Mouse (Mus musculus): Measurements from ENCODE around the gene Tgoln1. TPM values are rescaled to one million over a fixed set of nuclear protein-coding genes. Genes with fewer than 3 reads are reported as not detected.

Gene Tgoln1
- total and polyA plus RNA-seq, 3 experiments, result 29.0 to 68.0 (median 60.1) TPM

- intact Hi-C loops (cut with DNase I), result no loop called here
- no peak overlapping the region for H3K9ac ChIP-seq (ENCODE audit: low read depth, low read length)
- no peak for DNase-seq
- H3K4me1 ChIP-seq (ENCODE audit: control insufficient read depth, insufficient read depth, low read length), result peaks cover 4% of the 10 kb centered on the region
- no peaks in the 10 kb centered on the region for H3K27me3 ChIP-seq (ENCODE audit: control insufficient read depth, insufficient read depth, low read length)
- peaks cover 11% of the 10 kb centered on the region for H3K36me3 ChIP-seq (ENCODE audit: control insufficient read depth, insufficient read depth, low read length)
- no peak for TF ChIP-seq CTCF (IDR thresholded peaks at IDR 0.05)
- no peak for TF ChIP-seq POLR2A (IDR thresholded peaks at IDR 0.05; ENCODE audit: insufficient read depth, low read depth, low read length)
- TF ChIP-seq EP300 (IDR thresholded peaks at IDR 0.05; ENCODE audit: insufficient read depth, low read depth, low read length), result no peak
- no peak overlapping the region for H3K27ac ChIP-seq
- WGBS, result 26% methylated on average over 12 of the region's 12 CpGs
- H3K4me3 ChIP-seq, result no peak overlapping the region
- no peaks in the 10 kb centered on the region for H3K79me2 ChIP-seq (replicated peaks; ENCODE audit: control insufficient read depth, insufficient read depth, low read length)
Measured at GRCm38 (mm10) chr6:72619734-72620532, 3.1 kb upstream of the Tgoln1 start.

GRCm38 (mm10) chr6:72615561-72616375 is 1.0 kb downstream of the Tgoln1 start:
- peaks cover 6% of the 10 kb centered on the region for H3K4me1 ChIP-seq (ENCODE audit: control insufficient read depth, insufficient read depth, low read length)
- peak overlapping the region; percentile 83 for H3K4me3 ChIP-seq
- H3K27ac ChIP-seq, result peak overlapping the region; percentile 88
- WGBS, result 10% methylated on average over 25 of the region's 25 CpGs
- intact Hi-C loops (cut with DNase I), result loop anchor here (2.0 kb wide), 1 partner anchor 15 kb away; no protein-coding TSS in a partner anchor
- peak in 1 of 2 experiments; percentile 11 for DNase-seq
- no peak for TF ChIP-seq EP300 (IDR thresholded peaks at IDR 0.05; ENCODE audit: insufficient read depth, low read depth, low read length)
- H3K79me2 ChIP-seq (replicated peaks; ENCODE audit: control insufficient read depth, insufficient read depth, low read length), result no peaks in the 10 kb centered on the region
- peaks cover 28% of the 10 kb centered on the region for H3K36me3 ChIP-seq (ENCODE audit: control insufficient read depth, insufficient read depth, low read length)
- peak overlapping the region; percentile 66 for H3K9ac ChIP-seq (ENCODE audit: low read depth, low read length)
- H3K27me3 ChIP-seq (ENCODE audit: control insufficient read depth, insufficient read depth, low read length), result no peaks in the 10 kb centered on the region

GRCm38 (mm10) chr6:72615151-72615550 is 1.6 kb downstream of the Tgoln1 start:
- H3K27ac ChIP-seq, result no peak overlapping the region
- intact Hi-C loops (cut with DNase I), result no loop called here

GRCm38 (mm10) chr6:72610261-72610660 is 6.5 kb downstream of the Tgoln1 start:
- no peaks in the 10 kb centered on the region for H3K79me2 ChIP-seq (replicated peaks; ENCODE audit: control insufficient read depth, insufficient read depth, low read length)
- no peak for DNase-seq
- H3K4me1 ChIP-seq (ENCODE audit: control insufficient read depth, insufficient read depth, low read length), result peaks cover 1% of the 10 kb centered on the region
- H3K27me3 ChIP-seq (ENCODE audit: control insufficient read depth, insufficient read depth, low read length), result no peaks in the 10 kb centered on the region
- 25% methylated on average over 4 of the region's 4 CpGs for WGBS
- intact Hi-C loops (cut with DNase I), result no loop called here
- H3K9ac ChIP-seq (ENCODE audit: low read depth, low read length), result no peak overlapping the region
- TF ChIP-seq POLR2A (IDR thresholded peaks at IDR 0.05; ENCODE audit: insufficient read depth, low read depth, low read length), result no peak
- no peak for TF ChIP-seq EP300 (IDR thresholded peaks at IDR 0.05; ENCODE audit: insufficient read depth, low read depth, low read length)
- TF ChIP-seq CTCF (IDR thresholded peaks at IDR 0.05), result no peak
- no peak overlapping the region for H3K27ac ChIP-seq
- H3K4me3 ChIP-seq, result no peak overlapping the region
- H3K36me3 ChIP-seq (ENCODE audit: control insufficient read depth, insufficient read depth, low read length), result peaks cover 29% of the 10 kb centered on the region

More at GRCm38 (mm10) chr6:72615151-72615550, 1.6 kb downstream of the Tgoln1 start:
- no peaks in the 10 kb centered on the region for H3K27me3 ChIP-seq (ENCODE audit: control insufficient read depth, insufficient read depth, low read length)
- TF ChIP-seq EP300 (IDR thresholded peaks at IDR 0.05; ENCODE audit: insufficient read depth, low read depth, low read length), result no peak
- TF ChIP-seq CTCF (IDR thresholded peaks at IDR 0.05), result no peak
- no peak for TF ChIP-seq POLR2A (IDR thresholded peaks at IDR 0.05; ENCODE audit: insufficient read depth, low read depth, low read length)
- DNase-seq, result no peak
- H3K4me3 ChIP-seq, result peak overlapping the region; percentile 83
- H3K36me3 ChIP-seq (ENCODE audit: control insufficient read depth, insufficient read depth, low read length), result peaks cover 33% of the 10 kb centered on the region
- WGBS, result 20% methylated on average over 2 of the region's 2 CpGs
- 0 out of 2 replicates have a peak overlapping the region, but pooled peaks have one; percentile 66 for H3K9ac ChIP-seq (ENCODE audit: low read depth, low read length)
- no peaks in the 10 kb centered on the region for H3K79me2 ChIP-seq (replicated peaks; ENCODE audit: control insufficient read depth, insufficient read depth, low read length)
- H3K4me1 ChIP-seq (ENCODE audit: control insufficient read depth, insufficient read depth, low read length), result peaks cover 6% of the 10 kb centered on the region

- Histone ChIP-seq H3K9ac (ENCODE audit: low read depth, low read length) (no peak overlapping the region), H3K27me3 (ENCODE audit: control insufficient read depth, insufficient read depth, low read length) (no peaks in the 10 kb centered on the region), H3K36me3 (ENCODE audit: control insufficient read depth, insufficient read depth, low read length) (peaks cover 15% of the 10 kb centered on the region), H3K4me1 (ENCODE audit: control insufficient read depth, insufficient read depth, low read length) (no peaks in the 10 kb centered on the region), H3K27ac (no peak overlapping the region), H3K4me3 (no peak overlapping the region), H3K79me2 (replicated peaks; ENCODE audit: control insufficient read depth, insufficient read depth, low read length) (no peaks in the 10 kb centered on the region)
- DNase-seq, result no peak
- intact Hi-C loops (cut with DNase I), result no loop called here
- WGBS, result 90% methylated on average over 4 of the region's 4 CpGs
- TF ChIP-seq CTCF (IDR thresholded peaks at IDR 0.05) (no peak), EP300 (IDR thresholded peaks at IDR 0.05; ENCODE audit: insufficient read depth, low read depth, low read length) (no peak), POLR2A (IDR thresholded peaks at IDR 0.05; ENCODE audit: insufficient read depth, low read depth, low read length) (no peak)
Measured at GRCm38 (mm10) chr6:72608662-72609184, 8.1 kb downstream of the Tgoln1 start.
